ENCODE assay signal across 10 mouse cellular contexts in genomic region chr4:53878542-53879417, GRCm38 (mm10). TPM values are rescaled to one million over a fixed set of nuclear protein-coding genes. Genes with fewer than 3 reads are reported as not detected.
DNase-seq lines count a peak whose midpoint lies in the region; ATAC-seq lines count a peak whose summit lies in the region.
"Had no signal": no experiment of that assay in that cellular context is flagged by ENCODE, and none has a peak within 500 bp of the region (broad histone marks: within the 10 kb centered on the region; RNA-seq: fewer than 3 reads in every experiment).

No protein-coding gene starts in this region.

- intact Hi-C loops in left cerebral cortex, postnatal 14 days (cut with DNase I), result no loop called here

- H3K36me3 ChIP-seq in heart, embryonic 12.5 days, result no peaks in the 10 kb centered on the region
- no peaks in the 10 kb centered on the region for H3K36me3 ChIP-seq in forebrain, embryonic 16.5 days (ENCODE audit: control insufficient read depth, insufficient read depth)
- H3K36me3 ChIP-seq in midbrain, embryonic 12.5 days, result no peaks in the 10 kb centered on the region

- WGBS in heart, embryonic 12.5 days, result 54% methylated on average over 24 of the region's 24 CpGs
- 50% methylated on average over 24 of the region's 24 CpGs for WGBS in forebrain, embryonic 16.5 days
- WGBS in midbrain, embryonic 12.5 days, result 45% methylated on average over 24 of the region's 24 CpGs

- H3K27ac ChIP-seq in heart, embryonic 12.5 days (ENCODE audit: poor library complexity, severe bottlenecking), result no peak overlapping the region
- no peak overlapping the region for H3K27ac ChIP-seq in forebrain, embryonic 16.5 days (ENCODE audit: low read length)
- peak overlapping the region; percentile 60; the same call in 1 of the 2 replicates for H3K27ac ChIP-seq in midbrain, embryonic 12.5 days (replicated peaks)
- H3K27ac ChIP-seq: liver, embryonic 14.5 days had no signal

- no peaks in the 10 kb centered on the region for H3K27me3 ChIP-seq in heart, embryonic 12.5 days (replicated peaks)
- H3K27me3 ChIP-seq in forebrain, embryonic 16.5 days (replicated peaks; ENCODE audit: control insufficient read depth, insufficient read depth, low read length), result no peaks in the 10 kb centered on the region
- peaks cover 7% of the 10 kb centered on the region; the same call in 1 of the 2 replicates for H3K27me3 ChIP-seq in midbrain, embryonic 12.5 days

- H3K4me3 ChIP-seq in heart, embryonic 12.5 days, result no peak overlapping the region
- H3K4me3 ChIP-seq in forebrain, embryonic 16.5 days (replicated peaks; ENCODE audit: low read length), result no peak overlapping the region
- H3K4me3 ChIP-seq in midbrain, embryonic 12.5 days, result no peak overlapping the region

- H3K4me1 ChIP-seq in heart, embryonic 12.5 days (replicated peaks), result 0 out of 2 replicates have a peak, but pooled peaks cover 4% of the 10 kb centered on the region
- 0 out of 2 replicates have a peak, but pooled peaks cover 3% of the 10 kb centered on the region for H3K4me1 ChIP-seq in forebrain, embryonic 16.5 days (replicated peaks; ENCODE audit: control insufficient read depth, insufficient read depth, low read length)
- H3K4me1 ChIP-seq in midbrain, embryonic 12.5 days, result peaks cover 6% of the 10 kb centered on the region

- no peak for ATAC-seq in heart, embryonic 12.5 days (ENCODE audit: insufficient number of reproducible peaks, low FRiP score)
- ATAC-seq in forebrain, embryonic 16.5 days, result no peak
- ATAC-seq in midbrain, embryonic 12.5 days (ENCODE audit: low FRiP score, low read depth), result peak; percentile 30; the same call in 1 of the 2 replicates

- no peaks in the 10 kb centered on the region for H3K9me3 ChIP-seq in heart, embryonic 12.5 days (replicated peaks)
- no peaks in the 10 kb centered on the region for H3K9me3 ChIP-seq in forebrain, embryonic 16.5 days (ENCODE audit: control insufficient read depth, low read length)
- no peaks in the 10 kb centered on the region for H3K9me3 ChIP-seq in midbrain, embryonic 12.5 days

- no peak for DNase-seq in heart, adult 8-10 months (ENCODE audit: low spot score)
- peak; percentile 20 for DNase-seq in adrenal gland, postnatal 14 days
- DNase-seq in spleen, adult 12 weeks (ENCODE audit: low spot score), result no peak
- no peak for DNase-seq in layer of hippocampus, postnatal 10 days (ENCODE audit: low spot score in 2 of 2)
- no peak for DNase-seq in left cerebral cortex, postnatal 14 days (ENCODE audit: low spot score in 2 of 2)
- DNase-seq: thymus, postnatal 25 days had no signal

- peak overlapping the region; percentile 33; the same call in 1 of the 2 replicates for H3K4me2 ChIP-seq in heart, embryonic 12.5 days
- H3K4me2 ChIP-seq in forebrain, embryonic 16.5 days (ENCODE audit: low read length), result peak overlapping the region; percentile 20
- peak overlapping the region; percentile 38 for H3K4me2 ChIP-seq in midbrain, embryonic 12.5 days (replicated peaks)

- no peak overlapping the region for H3K9ac ChIP-seq in heart, embryonic 12.5 days
- no peak overlapping the region; the same call in 1 of the 2 replicates for H3K9ac ChIP-seq in forebrain, embryonic 16.5 days (replicated peaks; ENCODE audit: low read depth, low read length)
- H3K9ac ChIP-seq in midbrain, embryonic 12.5 days (replicated peaks), result no peak overlapping the region
- H3K9ac ChIP-seq: liver, embryonic 14.5 days had no signal

RNA-seq across cellular contexts. Expression of gene Tmem38b, which starts 52.9 kb away (rescaled TPM):
- 13.3 and 13.5 TPM in 2 replicates for polyA plus RNA-seq in heart, embryonic 12.5 days (2016; fragmentation: Nextera tagmentation; extraction: Ambion mirVana)
- 10 to 100 TPM; 21.7 to 30.6 (median 27.4) TPM for total RNA-seq in heart, adult 8-10 months (2022)
- 32.6 and 33.9 TPM in 2 replicates for total RNA-seq in adrenal gland, postnatal 14 days (2021)
- polyA plus RNA-seq in forebrain, embryonic 16.5 days (2015; fragmentation: Nextera tagmentation; extraction: Ambion mirVana), result 6.8 and 8.0 TPM in 2 replicates
- 12.7 and 12.8 TPM in 2 replicates for polyA plus RNA-seq in midbrain, embryonic 12.5 days (2016; fragmentation: Nextera tagmentation; extraction: Ambion mirVana)
- 10 to 100 TPM; 12.8 to 13.0 TPM for total RNA-seq in layer of hippocampus, postnatal 10 days (2021)
- 10 to 100 TPM; 10.2 to 16.8 TPM for total RNA-seq in left cerebral cortex, postnatal 14 days (2021)
